Mouse (Mus musculus) lung, postnatal 4 days (tissue): Measurements from ENCODE around the gene Dnah9.

Source experiments
- DNase-seq, 2 experiments: peaks; one replicate each; pipeline ENCODE4 v3.0.0; 2021

Dnah9 gene

DNA sequence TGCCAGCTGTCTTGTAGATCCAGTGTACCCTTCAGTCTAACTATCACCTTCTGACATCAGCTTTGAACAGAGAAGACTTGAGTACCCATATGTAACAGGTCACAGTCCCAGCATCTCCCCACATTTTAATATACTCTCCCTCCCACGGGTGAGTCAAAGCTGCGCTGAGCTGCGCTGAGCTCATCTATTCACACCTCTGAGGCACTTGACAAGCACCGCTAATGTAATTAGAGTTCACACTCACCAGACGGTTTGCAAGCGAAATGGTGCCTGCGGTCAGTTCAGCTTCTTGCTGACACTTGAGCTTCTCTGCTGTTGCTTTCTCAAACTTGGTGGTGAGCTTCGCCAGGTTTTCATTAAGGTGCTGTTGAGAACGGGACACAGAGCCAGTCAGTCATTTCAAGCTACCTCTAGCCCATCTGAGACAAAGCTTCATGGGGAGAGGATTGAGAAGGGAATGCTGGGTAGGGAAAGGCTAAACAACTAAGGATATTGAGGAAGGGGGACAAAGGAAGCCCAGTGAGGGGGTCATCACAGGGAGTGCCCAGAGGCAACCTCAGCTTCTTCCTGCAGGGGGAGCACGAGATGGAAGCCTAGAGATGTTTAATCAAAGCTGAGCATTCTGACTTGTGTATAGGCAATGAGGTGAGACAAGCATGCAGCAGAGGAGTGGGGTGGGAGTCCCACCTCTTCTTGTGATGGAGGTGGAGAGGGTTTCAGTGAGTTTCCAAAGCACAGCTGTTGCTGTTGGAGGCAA lies 249.7 kb downstream of the Dnah9 start:
- no peak for DNase-seq

DNA sequence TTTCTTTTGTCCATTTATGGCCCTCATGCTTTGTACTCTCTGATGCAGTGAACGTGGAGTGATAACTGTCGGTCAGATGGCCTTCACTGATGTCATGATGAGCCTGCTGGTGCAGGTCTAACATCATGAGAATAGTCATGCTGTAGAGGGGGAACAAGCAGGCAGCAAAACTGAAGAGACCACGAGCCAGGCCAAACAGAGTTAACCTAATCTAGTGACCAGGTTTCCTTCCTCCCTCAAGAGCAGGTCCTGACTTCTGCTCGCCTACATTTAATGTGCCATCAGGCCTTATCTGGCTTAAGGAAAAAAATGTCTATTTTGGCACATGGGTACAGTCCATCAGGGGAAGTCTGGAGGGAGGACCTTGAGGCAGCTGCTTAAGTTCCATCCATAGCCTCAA lies 259.2 kb downstream of the Dnah9 start:
- DNase-seq, result no peak

DNA sequence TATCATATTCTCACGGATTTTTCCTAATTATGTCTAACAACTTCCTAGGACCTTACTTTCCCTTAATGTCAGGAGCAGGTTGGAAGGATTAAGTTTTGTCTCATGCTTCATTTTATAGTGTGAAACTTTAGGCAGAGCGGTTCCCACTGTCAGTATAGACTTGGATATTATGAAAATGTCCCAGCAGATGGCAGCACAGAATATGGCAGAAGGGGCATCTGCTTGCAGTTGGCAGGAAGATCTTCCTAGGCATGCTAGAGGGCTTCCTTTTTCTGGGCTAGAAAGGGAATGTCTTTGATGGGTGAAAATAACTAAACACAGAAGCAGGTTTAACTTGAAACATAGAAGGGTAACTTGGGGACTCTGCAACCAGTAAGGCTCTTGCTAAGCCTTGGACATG lies 262.9 kb downstream of the Dnah9 start:
- no peak for DNase-seq

DNA sequence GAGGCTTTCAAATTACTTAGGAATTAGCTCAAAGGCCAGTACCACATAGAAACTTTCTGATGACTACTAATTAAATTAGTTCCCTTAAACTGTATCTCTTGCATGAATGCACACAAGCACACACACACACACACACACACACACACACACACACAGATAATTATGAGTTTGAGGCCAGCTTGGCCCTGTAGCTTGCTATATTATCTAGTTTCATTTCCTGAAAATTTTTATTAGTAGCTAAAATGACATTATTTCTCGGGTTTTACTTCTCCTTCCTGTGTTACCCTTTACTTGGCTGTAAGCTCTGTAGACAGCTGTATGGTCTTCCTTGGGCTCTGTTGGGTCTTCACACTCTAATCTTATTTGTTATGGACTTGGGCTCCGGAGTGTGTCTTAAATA lies 264.4 kb downstream of the Dnah9 start:
- DNase-seq, result no peak

DNA sequence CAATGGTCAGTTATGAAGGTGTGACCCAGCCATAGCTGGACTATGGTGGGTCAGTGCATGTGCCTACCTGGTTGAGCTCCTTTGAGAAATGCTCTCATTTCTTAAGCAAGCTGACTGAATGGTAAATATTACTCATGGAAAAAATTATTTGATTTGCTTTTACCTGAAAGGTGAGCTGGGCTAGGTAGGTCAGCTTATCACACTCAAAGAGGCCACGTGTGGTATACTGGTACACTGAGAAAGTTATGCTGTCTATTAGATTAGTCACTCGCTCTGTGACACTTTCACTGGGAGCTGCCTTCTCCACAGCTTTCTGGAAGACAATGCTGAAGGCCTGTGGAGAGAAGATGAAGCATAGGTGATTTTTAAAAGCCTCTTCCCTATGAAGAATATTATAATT lies 286.9 kb downstream of the Dnah9 start:
- no peak for DNase-seq

DNA sequence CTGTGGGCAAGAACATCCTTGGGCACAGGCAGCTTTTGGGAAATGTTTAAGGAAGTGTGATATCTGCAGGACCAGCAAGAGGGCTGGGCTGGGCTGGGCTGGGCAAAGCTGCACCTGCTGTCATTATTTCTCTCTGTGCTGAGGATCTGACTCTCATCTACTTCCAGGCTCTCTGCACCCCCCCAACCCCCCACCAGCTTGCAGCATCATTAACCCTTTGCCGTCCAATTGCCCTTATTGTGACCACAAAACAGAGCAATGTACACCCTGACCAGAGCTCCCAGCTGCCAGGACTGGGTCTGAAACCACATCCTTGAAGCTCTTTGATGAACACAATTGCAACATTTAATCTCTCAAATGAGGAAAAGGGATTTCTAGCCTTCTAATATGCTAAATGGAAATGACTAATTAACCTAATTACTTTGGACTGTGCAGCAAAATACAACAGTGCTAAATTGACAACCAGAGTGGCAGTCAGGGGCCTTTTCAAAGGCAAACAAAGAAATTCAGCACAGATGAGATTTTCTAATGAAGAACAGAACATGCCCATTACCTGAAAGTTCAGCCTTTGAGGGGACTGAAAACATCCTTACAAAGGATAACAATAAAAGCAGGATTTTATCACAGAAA lies 291.1 kb downstream of the Dnah9 start:
- no peak for DNase-seq

DNA sequence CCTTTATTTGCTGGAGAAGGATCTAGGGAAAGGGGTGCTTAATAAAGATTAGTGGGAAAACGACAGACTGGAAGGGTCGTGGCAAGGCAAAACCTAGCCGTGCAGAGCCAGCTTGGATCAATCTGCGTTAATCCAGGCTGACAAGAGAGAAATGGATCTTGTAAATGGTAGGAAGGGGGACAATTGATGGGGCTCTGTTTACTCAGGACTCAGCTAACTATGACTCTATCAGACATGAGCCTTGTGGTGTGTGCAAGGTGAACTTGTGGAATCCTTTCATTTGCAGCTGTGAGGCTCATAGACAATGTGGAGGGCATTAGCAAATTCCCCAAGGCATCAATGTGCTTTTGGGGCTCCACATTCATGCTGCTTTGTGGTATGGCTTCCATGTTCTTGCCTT lies 306.9 kb downstream of the Dnah9 start:
- DNase-seq, result no peak

DNA sequence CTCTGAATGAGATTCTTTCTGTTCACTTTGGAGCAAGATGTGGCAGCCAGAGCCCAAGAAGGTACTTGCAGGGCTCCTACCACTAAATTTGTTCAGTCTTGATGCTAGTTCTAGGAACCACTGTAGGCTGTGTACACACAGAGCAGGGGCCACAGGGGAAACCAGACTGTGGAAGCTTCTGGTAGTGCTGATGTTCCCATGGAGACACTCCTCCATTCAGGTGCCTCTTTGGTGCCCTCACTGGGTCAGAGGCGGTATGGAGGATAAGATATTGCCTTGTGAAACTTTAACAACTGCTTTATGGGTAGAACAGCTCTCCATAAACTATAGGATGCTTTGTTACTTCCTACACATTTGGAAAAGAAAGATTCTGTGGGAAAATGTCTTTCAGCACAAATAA lies 316.3 kb downstream of the Dnah9 start:
- DNase-seq, result peak in 1 of 2 experiments; percentile 18

DNA sequence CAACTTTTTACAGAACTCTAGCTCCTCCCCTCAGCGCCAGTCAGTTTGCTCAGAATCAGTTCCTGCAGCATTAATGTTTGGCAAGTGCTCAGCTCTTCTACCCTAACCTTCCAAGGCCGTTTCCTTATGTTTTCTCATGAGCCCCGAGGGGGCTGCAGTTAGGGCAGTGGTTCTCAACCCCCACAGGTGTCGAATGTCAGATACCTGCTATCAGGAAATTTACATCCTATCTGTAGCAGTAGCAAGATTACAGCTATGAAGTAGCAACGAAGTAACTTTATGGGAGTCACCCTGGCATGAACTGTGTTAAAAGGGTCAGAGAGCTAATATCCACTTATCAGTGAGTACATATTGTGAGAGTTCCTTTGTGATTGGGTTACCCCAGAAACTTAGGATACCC lies 321.9 kb downstream of the Dnah9 start:
- no peak for DNase-seq

DNA sequence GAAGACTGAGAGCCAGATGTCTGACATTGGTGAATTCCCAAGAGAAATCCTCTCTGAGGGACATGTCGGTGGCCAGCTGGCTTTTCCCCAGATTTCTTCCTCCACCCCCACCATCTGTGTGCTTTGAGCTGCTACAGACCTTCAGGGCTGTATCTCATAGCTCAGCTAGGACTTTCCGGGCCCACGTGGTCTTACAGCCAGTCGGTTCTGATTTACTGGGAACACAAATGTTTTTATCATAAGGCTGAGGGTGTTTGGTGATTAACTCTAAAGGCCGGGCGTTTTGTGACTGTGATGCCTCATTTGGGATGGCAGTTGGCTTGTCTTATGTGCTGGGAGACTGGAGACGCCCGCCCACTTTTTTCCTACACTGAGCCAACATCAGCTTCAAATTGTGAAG lies 329.4 kb downstream of the Dnah9 start:
- peak; percentile 50 to 79 for DNase-seq

DNA sequence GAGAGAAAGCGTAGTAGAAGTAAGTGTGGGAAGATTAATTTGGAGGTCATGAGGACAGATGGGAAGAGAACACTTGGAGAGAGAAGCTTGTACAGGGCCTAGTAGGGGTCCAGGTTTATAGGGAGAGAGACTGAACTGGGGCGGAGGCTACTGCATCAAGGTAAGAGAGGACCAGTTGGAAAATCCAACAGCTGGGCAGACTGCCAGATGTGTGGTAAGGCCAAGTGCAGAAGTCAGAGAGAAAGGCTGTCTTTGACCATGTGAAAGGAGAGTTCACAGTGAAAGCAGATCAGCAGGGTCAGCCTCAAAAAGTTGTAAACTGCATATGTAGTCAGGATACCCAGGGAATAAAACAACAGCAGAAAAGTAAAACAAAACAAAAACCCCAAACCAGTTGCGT lies 343.8 kb downstream of the Dnah9 start:
- no peak for DNase-seq

DNA sequence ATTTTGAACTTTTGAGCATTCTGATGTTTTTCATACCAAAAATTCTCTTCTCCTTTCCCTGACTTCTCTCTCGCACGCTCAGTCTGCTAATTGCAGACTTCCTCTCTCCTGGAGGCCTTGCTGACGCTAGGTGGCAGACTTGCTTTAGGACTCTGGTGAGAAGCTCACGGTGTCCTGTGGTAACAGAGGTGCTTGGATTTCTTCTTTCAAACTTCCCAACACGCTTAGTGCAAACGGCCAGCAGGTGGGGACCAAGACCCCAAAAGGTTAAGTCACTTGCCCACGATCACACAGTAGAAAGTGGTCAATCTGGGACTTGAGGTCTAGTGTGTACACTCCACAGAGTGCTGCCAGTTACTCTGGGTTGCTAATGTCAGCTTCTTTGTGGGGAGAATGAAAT lies 347.5 kb downstream of the Dnah9 start:
- DNase-seq, result peak; percentile 61 to 75

DNA sequence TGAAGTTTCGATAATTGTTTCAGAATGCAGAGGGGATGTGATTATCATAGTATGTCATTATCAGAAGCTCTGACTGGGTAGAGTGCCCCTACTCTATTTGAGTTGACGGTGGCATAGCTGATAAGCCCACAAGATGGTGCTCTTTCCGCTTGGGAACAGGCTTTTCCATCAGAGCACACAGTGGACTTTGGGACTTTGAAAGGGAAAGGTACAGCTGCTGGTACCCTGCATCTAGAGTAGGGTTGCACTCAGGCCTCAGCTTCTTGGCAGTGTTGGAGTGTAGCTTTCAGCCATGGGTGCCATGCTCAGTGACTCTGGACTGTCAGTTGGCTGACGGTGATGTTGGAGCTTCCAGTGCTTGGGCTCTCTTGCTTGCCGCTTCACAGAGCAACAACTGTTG lies 348.1 kb downstream of the Dnah9 start:
- no peak for DNase-seq

DNA sequence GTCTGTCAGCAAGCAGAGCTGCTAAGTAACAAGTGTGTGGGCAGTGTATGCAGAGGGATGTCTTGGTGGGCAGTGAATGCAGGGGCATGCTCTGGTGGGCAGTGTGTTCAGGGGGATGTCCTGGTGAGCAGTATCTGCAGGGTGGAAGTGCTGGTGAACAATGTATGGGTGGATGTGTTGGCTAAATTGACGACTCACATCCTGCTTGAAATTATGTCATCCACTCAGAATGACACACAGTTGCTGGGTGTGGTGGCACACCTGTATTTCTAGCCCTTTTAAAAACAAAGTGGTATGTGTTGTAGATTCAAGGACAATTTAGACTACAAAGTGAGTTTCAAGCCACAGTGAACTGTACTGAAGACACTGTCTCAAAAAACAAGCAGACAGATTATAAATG lies 350.2 kb downstream of the Dnah9 start:
- DNase-seq, result no peak

DNA sequence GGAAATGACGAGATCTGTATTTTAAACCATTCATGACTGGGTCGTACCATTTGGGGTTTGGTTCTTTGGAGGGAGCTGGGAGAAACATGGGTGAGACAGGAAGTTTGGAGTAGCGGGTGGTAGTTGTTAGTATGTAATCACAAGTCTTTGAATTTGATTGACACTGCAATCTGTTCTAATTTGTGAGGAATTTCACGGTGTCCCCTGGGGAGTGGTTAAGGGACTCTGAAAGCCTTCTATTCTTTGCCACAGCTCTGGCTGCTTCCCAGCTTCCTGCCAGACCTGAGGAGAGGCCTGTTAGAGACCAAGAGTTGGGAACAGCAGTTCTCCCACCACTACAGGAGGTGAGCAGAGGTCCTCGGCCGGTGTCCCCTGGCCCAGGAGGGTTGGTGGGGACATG lies 352.1 kb downstream of the Dnah9 start:
- DNase-seq, result no peak

DNA sequence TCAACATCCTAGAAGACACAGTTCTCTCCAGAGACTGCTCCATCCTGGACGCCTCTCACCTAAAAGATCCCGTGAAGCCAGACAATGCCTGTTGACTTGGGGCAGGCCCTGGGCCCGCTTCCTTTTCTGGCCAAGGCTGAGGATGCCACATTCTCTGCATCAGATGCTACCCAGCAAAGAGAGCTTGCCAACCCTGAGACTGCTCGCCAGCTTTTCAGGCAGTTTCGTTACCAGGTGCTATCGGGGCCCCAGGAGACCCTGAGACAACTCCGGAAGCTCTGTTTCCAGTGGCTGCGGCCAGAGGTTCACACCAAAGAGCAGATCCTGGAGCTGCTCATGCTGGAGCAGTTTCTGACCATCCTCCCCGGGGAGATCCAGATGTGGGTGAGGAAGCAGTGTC lies 354.0 kb downstream of the Dnah9 start:
- no peak for DNase-seq

DNA sequence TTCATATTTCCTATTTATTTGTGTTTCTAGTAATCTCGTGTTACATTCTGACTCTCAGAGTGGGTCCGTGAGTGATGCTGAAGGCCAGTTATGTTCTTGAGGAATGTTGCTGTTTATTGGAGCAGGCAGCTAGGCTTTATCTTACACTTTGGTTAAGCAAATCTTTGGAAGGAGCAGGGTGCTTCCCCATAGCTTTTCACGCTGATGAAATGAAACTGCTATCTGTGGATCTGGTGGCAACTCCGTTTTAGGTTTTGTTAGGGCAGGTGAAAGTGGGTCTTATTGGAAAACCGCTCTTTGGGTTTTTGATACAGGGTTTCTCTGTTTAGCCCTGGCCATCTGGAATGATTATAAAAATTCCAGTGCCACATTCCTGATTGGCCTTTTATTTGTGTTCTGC lies 356.3 kb downstream of the Dnah9 start:
- DNase-seq, result no peak

DNA sequence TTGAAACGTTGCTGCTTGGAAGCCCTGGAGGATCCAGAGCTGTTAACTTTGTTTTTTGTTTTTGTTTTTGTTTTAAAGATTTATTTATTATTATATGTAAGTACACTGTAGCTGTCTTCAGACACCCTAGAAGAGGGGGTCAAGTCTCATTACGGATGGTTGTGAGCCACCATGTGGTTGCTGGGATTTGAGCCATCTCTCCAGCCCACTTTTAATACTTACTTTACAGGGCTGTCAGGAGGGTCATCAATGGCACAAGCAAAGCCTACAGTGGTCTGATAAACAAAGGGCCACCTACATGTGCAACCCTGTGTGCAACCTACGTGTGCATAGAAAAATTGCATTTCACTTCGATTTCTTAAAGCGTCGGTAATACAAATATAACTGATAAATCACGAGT lies 360.8 kb downstream of the Dnah9 start:
- no peak for DNase-seq

DNA sequence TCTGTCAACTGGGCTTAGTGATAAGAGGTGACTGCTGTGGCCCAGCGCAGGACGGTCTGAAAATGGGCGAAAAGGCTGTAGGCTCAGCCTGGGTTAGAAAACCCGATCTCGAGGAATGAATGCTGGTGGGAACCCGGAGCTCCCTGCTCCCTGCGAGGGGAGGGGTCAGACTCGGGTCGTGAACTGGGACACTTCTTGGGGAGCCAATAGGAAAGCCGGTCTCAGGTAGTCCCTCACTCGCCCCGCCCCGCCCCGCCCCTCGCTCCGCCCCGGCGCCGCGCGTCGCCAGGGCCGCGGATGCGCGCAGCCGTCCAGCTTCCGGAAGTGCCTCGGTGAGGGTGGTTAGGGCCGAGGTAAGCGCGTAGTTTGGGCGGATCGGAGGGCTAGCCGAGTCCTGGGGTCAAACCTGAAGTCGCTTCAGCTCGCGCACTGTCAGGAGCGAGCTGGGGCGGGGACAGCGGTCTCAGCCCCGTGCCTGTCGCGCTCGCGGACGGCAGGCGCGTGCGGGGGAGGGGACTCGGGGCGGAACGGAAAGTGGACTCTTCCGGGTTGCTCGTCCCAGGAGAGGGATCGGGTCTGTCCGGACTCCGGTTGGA lies 361.3 kb downstream of the Dnah9 start, which contains the start of gene Zkscan6:
Gene Zkscan6 (plus strand): TSS at position 267 of the 596 bp plus-strand sequence.
- peak; percentile 89 to 91 for DNase-seq

DNA sequence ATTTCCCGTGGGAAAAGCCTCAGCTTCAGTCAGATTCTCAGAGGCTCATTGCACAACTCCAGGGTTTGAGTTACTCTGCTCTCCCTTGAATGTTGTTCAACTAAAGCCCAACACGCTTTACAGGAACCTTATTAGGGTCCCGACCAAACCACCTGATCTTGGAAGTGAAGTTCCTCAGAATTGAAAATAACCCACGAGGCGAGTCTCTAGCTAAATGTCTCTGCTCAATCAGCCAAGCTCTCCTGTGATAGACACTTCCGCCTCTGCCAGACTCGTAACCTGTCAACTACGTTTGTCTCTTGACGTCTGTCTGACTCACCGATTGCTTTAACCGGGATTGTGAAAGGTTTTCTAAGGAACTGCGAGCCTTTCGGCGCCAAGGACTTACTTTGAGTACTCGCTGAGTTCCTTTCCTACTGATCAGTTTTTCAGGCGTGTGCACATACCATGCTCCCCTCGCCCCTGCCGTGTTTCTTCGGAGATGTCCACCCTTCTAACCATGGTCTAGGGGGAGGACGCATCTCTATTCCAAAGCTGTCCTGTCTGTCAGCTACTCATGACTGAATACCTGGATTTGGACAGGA lies 361.9 kb downstream of the Dnah9 start:
- DNase-seq, result peak; percentile 50 to 66

DNA sequence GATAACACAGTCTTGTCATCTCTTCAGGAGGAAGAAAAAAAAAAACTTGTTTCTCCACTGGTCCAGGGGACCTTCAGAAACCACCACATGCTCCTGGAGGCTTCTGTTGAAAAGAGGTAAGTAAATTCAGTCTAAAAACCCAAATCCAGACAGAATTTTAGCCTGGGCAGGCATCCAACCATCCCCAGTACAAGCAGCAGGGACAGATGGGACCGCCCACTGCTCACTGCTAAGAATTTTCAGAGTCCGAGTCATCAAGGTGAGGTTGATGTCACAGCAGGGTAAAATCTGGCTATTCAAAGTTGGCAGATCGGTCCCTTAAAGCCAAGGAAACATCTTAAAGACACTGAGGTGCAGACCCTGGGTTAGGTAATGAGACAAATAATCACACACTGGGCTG lies 366.5 kb downstream of the Dnah9 start:
- DNase-seq, result no peak

DNA sequence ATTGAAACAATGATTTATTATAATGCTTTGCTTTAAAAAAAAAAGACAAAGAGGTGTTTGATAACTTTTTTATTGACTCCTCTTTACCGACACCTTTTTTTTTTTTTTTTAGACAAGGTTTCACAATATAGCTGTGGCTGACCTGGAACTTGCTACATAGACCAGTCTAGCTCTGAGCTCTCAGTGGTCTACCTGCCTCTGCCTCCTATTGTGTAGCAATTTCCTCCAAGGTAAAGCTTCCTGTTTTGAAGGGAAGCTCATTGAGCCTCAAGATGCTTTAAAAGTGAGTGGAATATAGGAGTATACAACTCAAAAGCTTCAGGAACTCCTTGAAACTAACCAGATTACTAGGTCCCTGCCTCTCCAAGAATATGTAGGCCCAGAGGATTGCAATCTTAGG lies 372.5 kb downstream of the Dnah9 start:
- DNase-seq, result no peak

DNA sequence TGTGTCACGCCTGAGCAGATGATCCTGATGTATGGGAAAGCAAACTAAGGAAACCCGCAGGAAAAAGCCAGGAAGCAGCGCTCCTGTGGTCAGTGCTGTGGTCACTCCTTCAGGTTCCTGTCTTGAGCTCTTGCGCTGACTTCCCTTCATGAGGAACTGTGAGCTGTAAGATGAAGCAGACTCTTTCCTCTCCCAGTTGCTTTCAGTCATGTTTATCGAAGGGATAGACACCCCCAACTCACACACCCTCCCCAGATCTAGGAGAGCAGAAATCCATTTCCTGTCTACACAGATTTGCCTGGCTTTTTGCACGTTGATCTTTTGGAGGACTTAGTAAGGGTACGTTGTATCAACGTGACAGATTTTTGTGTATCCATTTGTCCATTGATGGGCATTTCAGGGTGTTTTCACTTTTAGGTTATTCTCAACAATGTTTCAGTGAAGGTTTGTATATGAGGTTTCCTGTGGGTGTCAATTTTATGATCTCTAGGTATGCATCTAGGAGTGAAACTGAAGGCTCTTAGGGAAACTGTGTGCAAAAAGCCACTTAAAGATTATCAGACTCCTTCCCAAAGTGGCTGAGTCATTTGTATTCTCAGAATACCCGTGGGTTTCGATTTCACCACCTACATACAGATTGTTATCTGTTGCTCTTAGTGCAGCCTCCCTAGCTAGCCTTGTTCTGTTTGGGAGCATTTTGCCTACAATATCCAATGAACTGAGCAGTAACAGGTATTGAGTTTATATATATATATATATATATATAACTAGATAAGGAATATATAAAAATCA lies 373.7 kb downstream of the Dnah9 start:
- DNase-seq, result no peak
